Mouse (Mus musculus) adrenal gland, adult 2 months (tissue): Measurements from ENCODE around the gene Zfp174. TPM values are rescaled to one million over a fixed set of nuclear protein-coding genes. Genes with fewer than 3 reads are reported as not detected.
A peak's percentile ranks its signal among the peaks of the same experiment; 100 is the strongest.

ENCODE experiments used
- DNase-seq: peaks from one replicate; pipeline ENCODE4 v3.0.0; 2021
- polyA plus RNA-seq: library from polyadenylated mRNA; depleted of rRNA; stranded (reverse); fragments of >200 nt; gene quantifications from 2 replicates; pipeline ENCODE4 v1.2.3, GENCODE M21; 2012; rRNA removed
- total RNA-seq, 2 experiments: library from RNA; stranded (reverse); gene quantifications; 2 replicates each; pipeline ENCODE4 v1.2.3; 2021

Gene Zfp174
- total and polyA plus RNA-seq, 3 experiments, result 4.7 to 15.2 (median 5.0) TPM

GRCm38 (mm10) chr16:3884201-3885064 lies 37.4 kb downstream of the Zfp174 start, which contains the start of the genes Zfp597 and Gm20695:
Gene Zfp597, minus strand, starts transcription at chr16:3884561.
Gene Gm20695, plus strand, starts transcription at chr16:3884648.
- peak; percentile 98 for DNase-seq

GRCm38 (mm10) chr16:3885065-3885670 lies 38.1 kb downstream of the Zfp174 start:
- peak; percentile 40 for DNase-seq

- no peak for DNase-seq
Observed at GRCm38 (mm10) chr16:3891621-3892295, 44.7 kb downstream of the Zfp174 start.

- DNase-seq, result no peak
Observed at GRCm38 (mm10) chr16:3893739-3894138, 46.7 kb downstream of the Zfp174 start.

GRCm38 (mm10) chr16:3895173-3895792 lies 48.2 kb downstream of the Zfp174 start:
- peak; percentile 31 for DNase-seq

GRCm38 (mm10) chr16:3896046-3896445 lies 49.0 kb downstream of the Zfp174 start:
- no peak for DNase-seq

- DNase-seq, result no peak
Observed at GRCm38 (mm10) chr16:3896553-3896952, 49.5 kb downstream of the Zfp174 start.

- DNase-seq, result no peak
Observed at GRCm38 (mm10) chr16:3907471-3907870, 60.4 kb downstream of the Zfp174 start.

Other genes with a start within 250 kb of the Zfp174 start
- gene Mefv, start 129.2 kb upstream of the Zfp174 start, total RNA-seq, result not detected
- not detected in 2 replicates for gene Mefv, start 129.2 kb upstream of the Zfp174 start, polyA plus RNA-seq
- gene Zfp263, start 103.2 kb upstream of the Zfp174 start, total RNA-seq, result 10 to 100 TPM; 18.3 to 20.4 TPM
- 7.5 and 10.3 TPM in 2 replicates for gene Zfp263, start 103.2 kb upstream of the Zfp174 start, polyA plus RNA-seq
- gene Olfr15, start 16.4 kb upstream of the Zfp174 start, total RNA-seq, result not detected
- gene Olfr15, start 16.4 kb upstream of the Zfp174 start, polyA plus RNA-seq, result not detected in 2 replicates
- 100 to 1,000 TPM in 1 of 2 experiments, 10 to 100 TPM in 1; 75.7 to 106 TPM for gene Naa60, start 25.1 kb downstream of the Zfp174 start, total RNA-seq
- gene Naa60, start 25.1 kb downstream of the Zfp174 start, polyA plus RNA-seq, result 91.3 and 122 TPM in 2 replicates
- gene Zfp597, start 37.3 kb downstream of the Zfp174 start, total RNA-seq, result 10 to 100 TPM; 11.7 to 19.7 TPM
- gene Zfp597, start 37.3 kb downstream of the Zfp174 start, polyA plus RNA-seq, result 3.2 and 4.1 TPM in 2 replicates
- gene Gm20695, start 37.4 kb downstream of the Zfp174 start, total RNA-seq, result under 1 TPM in 1 of 2 experiments, not detected in 1; 0.52 TPM
- gene Gm20695, start 37.4 kb downstream of the Zfp174 start, polyA plus RNA-seq, result not detected in 2 replicates
- gene 1700037C18Rik, start 61.4 kb downstream of the Zfp174 start, total RNA-seq, result 1 to 10 TPM; 4.0 to 6.3 TPM
- gene 1700037C18Rik, start 61.4 kb downstream of the Zfp174 start, polyA plus RNA-seq, result 11.4 and 11.9 TPM in 2 replicates
- gene Cluap1, start 61.5 kb downstream of the Zfp174 start, total RNA-seq, result 10 to 100 TPM; 14.4 to 18.2 TPM
- gene Cluap1, start 61.5 kb downstream of the Zfp174 start, polyA plus RNA-seq, result 10.3 and 15.2 TPM in 2 replicates
- gene Nlrc3, start 129.4 kb downstream of the Zfp174 start, total RNA-seq, result 1 to 10 TPM; 2.4 to 3.5 TPM
- 8.2 and 8.3 TPM in 2 replicates for gene Nlrc3, start 129.4 kb downstream of the Zfp174 start, polyA plus RNA-seq
- gene Slx4, start 156.5 kb downstream of the Zfp174 start, total RNA-seq, result 10 to 100 TPM; 20.1 to 26.5 TPM
- 13.0 and 15.6 TPM in 2 replicates for gene Slx4, start 156.5 kb downstream of the Zfp174 start, polyA plus RNA-seq
- not detected for gene Dnase1, start 189.7 kb downstream of the Zfp174 start, total RNA-seq
- gene Dnase1, start 189.7 kb downstream of the Zfp174 start, polyA plus RNA-seq, result not detected in 2 replicates
- 100 to 1,000 TPM; 208 to 249 TPM for gene Trap1, start 230.6 kb downstream of the Zfp174 start, total RNA-seq
- gene Trap1, start 230.6 kb downstream of the Zfp174 start, polyA plus RNA-seq, result 158 and 206 TPM in 2 replicates